Mouse (Mus musculus): ENCODE measurements around the gene Flywch1. TPM values are rescaled to one million over a fixed set of nuclear protein-coding genes. Genes with fewer than 3 reads are reported as not detected.

Flywch1 gene
- 34.0 TPM for polyA plus RNA-seq (2017; shearing (Covaris generic))

DNA sequence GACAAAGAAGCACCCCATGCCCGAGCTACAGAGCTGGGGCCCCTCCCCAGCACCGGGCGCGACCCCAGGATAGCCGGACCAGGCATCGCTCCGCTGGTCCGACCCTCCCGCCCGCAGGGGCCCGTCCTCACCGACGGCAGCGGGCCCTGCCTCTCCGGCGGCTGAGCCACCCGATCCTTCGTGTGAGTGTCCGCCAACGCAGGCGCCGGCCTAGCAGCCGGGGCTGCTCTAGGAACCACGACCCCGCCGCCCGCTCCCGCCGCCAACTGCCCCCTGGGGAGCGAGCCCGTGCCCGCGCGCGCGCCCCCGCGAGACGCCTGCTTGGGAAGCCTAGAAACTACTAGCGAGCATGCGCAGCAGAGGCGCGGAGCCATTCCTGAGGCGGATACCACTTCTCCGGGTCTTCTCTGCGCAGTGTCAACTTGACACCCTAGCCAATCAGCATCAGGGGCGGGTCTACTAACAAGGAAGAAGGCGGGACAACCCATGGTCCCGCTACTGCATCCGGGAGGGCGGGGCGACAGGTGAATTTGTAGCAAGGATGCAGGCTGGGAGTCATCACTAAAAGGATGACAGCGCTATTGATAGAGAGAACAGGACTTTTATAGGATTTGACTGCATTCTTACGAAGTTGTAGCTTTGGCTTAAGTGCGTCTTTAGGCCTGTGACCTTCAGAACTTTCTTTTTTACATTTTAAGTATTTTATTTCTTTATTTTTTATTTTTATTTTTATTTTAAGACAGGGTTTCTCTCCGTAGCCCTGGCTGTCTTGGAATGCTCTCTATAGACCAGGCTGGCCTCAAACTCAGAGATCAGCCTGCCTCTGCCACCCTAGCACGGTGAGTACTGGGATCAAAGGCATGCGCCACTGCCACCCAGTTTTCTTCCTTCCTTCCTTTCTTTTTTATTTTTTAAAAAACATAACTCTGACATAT lies at the start of gene Flywch1:
TSS of gene Flywch1 (minus strand) at position 319 of the 935 bp plus-strand sequence.

DNA sequence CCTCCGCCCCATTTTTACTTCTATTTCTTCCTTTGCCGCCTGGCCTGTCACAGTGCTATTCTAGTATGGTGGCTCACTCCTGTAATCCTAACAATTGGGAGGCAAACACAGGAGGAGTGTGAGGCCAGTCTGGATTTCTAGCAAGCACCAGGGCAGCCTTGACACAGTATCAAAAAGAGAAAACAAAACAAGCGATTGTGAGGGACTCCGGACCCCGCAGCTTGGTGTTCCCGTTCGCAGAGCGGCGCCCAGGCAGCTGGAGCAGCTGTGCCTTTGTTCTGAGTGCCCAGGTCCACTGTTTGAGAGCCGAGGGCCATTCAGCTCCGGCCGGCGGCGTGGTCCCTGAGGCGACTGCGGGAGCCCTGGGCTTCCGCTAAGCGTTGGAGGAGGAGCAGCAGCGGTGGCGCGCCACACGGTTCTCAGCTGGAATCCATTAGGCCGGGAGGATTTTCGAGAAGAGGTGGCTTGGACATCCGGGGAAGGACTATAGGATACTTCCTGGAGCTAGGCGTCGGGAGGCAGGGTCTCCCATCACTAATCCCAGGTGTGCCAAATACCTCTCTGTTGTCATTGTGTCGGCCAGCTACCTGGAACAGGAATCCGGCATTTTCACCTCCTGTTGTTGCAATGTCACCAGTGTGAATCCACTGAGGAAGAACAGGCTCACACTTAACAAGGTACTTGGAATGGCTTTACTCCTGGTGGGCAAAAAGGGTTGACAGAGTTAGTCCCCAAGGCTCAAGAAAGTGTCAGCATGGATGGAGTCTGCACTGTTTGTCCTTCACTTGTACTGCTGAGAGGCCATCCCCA lies 19.1 kb upstream of the Flywch1 start, which contains the start of gene Srrm2:
TSS of gene Srrm2 (plus strand) at position 264 of the 810 bp plus-strand sequence.

DNA sequence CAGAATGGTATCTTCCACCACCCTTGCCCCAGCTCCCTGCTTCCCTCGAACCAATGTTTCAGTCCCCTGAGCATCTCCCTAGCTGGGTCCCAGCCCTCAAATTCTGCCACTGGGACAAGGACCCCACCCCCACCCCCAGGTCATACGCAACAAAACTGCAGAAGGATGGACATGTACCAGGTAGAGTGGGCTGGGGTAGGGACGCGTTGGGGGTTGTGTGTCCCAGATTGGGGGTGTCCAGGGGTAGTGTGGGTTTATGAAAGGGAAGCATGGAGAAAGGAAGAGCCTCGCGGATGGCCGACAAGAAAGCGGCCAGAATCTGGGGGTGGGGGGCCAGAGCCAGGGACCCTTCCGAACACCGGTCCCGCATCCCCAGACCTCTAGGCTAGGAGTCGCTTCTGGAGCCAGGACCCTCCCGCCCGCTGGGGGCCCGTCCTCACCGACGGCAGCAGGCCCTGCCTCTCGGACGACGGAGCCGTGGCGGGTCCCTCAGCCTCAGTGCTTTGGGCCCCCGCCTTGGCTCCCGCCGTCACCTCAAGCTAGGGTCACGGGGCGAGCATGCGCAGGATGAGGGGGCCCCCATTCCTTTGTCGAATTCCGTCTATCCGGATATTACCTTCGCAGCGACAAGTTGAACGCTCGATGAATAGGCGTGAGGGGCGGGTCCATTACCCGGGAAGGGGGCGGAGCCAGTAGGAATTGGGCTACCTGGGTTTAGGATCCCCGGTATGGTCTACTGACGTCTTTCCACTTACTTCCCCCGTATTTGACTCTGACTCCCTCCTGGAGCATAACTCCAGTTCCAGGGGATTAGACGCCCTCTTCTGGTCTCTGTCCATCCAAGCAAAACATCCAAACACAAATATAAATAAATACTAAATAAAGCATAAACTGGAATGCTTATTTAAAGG lies 14.4 kb upstream of the Flywch1 start, which contains the start of gene Flywch2:
TSS of gene Flywch2 (minus strand) at position 521 of the 911 bp plus-strand sequence.

DNA sequence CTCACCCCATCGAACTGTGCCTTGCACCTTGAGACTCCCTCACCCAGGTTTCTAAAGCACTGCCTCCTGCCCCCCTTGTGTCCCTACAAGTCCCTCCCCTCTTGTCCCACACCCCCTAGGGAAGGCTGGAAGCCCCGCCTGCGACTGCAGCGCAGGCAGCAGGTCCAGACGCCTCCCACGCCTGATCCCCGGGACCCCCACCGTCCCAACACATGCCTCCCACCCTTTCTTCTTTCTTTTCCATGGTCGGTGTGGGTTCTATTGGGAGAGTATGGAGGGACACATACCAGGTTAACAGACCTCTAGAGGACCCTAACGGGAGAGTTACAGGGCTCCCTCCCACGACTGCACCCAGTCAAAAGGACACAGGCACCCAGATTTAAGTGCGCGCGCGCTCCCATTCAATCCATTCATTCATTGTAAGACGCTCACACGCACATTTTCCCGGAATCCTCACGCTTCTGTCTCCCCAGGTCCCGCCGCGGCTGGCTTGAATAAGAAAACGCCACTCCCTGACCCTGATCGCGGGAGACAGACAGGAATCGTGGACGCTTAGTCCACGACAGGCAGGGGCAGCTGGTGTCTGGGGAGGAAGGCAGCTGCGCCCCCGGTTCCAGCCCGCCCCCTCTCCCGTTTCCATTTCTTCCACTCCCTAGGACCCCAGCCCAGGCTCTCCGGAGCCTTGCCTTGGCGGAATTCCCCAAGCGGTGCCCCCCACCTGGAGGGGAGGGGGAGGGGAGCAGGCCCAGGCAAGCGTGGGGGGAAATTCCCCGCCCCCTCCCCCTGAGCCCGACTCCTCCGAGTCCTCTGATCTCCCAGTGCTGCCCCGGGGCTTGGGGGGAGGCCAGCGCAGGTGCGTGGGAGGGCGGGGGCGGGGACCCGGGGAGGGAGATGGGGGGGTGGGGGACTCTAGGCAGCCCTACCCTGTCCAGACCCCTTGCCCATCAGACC lies 25.8 kb downstream of the Flywch1 start, which contains the start of gene Kremen2:
TSS of gene Kremen2 (minus strand) at position 533 of the 951 bp plus-strand sequence.

DNA sequence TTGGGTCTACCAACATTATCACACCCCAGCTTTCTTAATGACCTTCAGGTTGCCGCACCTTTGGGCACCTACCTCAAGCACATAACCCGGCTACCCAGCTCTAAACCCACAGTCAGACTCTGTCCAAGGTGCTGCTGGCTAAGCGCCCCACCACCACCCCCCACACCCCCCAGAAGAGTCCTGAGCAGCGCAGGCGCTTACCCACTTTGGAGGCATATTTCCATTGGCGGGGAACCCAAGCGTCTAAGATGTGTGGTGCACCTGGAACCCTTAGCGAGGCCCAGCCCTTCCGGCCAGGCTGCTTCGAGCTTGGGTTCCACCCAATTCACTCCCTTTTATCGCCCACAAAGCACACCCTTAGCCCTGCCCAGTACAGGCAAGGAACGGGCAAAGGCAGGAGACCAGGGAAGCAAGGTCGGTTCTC lies 30.8 kb downstream of the Flywch1 start, which contains the start of gene Paqr4:
TSS of gene Paqr4 (minus strand) at position 270 of the 424 bp plus-strand sequence.

DNA sequence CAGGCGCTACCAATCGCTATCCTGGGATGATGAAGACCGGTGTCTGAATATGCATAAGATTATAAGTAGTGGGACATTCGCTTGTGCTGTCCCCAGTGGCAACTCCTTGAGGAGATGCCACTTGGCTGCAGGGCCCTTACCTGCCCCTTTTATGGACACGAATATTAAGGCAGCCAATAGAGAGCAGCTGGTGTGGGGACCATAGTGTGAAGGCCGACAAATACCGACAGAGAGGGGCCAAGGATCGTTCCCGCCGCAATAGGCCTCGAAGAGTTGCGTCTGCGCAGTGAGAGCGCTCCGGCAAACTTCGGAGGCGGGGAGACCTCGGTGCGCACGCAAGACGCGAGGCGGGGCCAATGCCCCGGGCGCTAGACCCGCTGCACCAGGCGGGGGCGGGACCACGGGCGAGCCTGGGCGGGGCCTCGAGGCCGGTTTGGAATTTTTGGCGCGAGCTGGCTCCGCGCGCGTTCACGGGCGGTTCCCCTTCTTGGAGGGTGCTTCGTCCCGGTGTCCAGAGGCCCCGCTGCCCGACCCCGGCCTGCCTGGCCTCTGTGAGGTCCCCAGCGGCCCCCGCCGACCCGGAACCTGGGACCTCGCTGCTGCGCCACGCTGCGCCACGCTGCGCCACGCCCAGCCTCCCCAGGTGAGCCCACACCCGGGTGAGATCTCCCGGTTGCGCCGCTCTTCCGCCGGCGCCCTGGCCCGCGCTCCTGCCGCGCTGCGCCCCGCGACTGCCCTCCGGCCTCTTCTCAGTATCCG lies 45.2 kb downstream of the Flywch1 start, which contains the start of gene Pkmyt1:
TSS of gene Pkmyt1 (plus strand) at position 338 of the 759 bp plus-strand sequence.

DNA sequence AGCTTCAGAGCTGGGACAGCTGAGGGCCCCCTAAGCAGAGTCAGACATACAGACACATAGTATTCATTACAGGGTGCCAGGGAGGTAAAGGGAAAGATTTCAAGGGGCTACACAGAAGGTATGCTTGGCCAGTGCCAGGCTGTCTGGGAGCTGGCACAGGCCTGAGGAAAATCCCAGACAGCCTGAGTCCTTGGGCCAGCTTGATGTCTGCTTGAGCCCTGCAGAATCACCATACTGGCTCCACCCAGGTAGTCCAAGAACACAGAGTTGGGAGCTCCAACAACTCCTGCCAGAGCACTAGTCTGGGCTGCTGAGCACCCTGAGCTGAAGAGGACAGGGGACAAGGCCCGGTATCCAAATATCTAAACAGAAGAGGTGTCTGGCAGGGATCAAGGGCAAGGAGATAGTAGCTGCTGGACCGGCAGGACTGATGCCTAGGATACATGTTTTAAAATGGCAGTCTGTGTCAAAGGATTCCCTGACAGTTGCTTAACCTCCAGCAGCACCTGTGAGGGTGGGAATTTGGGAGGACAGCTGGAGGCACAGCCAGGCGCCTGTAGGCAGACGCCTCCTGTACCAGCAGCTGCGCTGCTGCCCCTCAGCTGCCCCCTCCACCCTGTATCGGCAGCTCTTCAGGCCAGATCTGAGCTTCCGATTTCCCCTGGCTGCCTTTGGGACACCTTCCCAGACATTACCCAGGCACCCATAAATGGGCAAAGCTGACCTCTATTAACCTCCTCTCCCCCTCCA lies 48.9 kb downstream of the Flywch1 start, which contains the start of gene 1520401A03Rik:
TSS of gene 1520401A03Rik (minus strand) at position 408 of the 750 bp plus-strand sequence.

Other genes with a start within 250 kb of the Flywch1 start
- gene Zfp213, start 207.4 kb downstream of the Flywch1 start, polyA plus RNA-seq (2017; shearing (Covaris generic)): 18.8 TPM
- gene Zfp13, start 172.1 kb downstream of the Flywch1 start, polyA plus RNA-seq (2017; shearing (Covaris generic)): not detected
- gene Zscan10, start 170.7 kb downstream of the Flywch1 start, polyA plus RNA-seq (2017; shearing (Covaris generic)): 2.0 TPM
- 0.77 TPM for gene Mmp25, start 126.3 kb downstream of the Flywch1 start, polyA plus RNA-seq (2017; shearing (Covaris generic))
- not detected for gene Bicdl2, start 111.1 kb downstream of the Flywch1 start, polyA plus RNA-seq (2017; shearing (Covaris generic))
- 68.4 TPM for gene Hcfc1r1, start 98.0 kb downstream of the Flywch1 start, polyA plus RNA-seq (2017; shearing (Covaris generic))
- 33.8 TPM for gene Thoc6, start 97.7 kb downstream of the Flywch1 start, polyA plus RNA-seq (2017; shearing (Covaris generic))
- 9.2 TPM for gene Tnfrsf12a, start 94.1 kb downstream of the Flywch1 start, polyA plus RNA-seq (2017; shearing (Covaris generic))
- gene Cldn6, start 92.4 kb downstream of the Flywch1 start, polyA plus RNA-seq (2017; shearing (Covaris generic)): not detected
- not detected for gene Cldn9, start 87.6 kb downstream of the Flywch1 start, polyA plus RNA-seq (2017; shearing (Covaris generic))
- gene 1520401A03Rik, start 48.8 kb downstream of the Flywch1 start, polyA plus RNA-seq (2017; shearing (Covaris generic)): not detected
- gene Pkmyt1, start 45.3 kb downstream of the Flywch1 start, polyA plus RNA-seq (2017; shearing (Covaris generic)): 28.6 TPM
- 10.4 TPM for gene Paqr4, start 30.7 kb downstream of the Flywch1 start, polyA plus RNA-seq (2017; shearing (Covaris generic))
- 6.0 TPM for gene Kremen2, start 25.8 kb downstream of the Flywch1 start, polyA plus RNA-seq (2017; shearing (Covaris generic))
- 4.5 TPM for gene Flywch2, start 14.5 kb upstream of the Flywch1 start, polyA plus RNA-seq (2017; shearing (Covaris generic))
- gene Srrm2, start 18.9 kb upstream of the Flywch1 start, polyA plus RNA-seq (2017; shearing (Covaris generic)): 568 TPM
- 672 TPM for gene Elob, start 57.5 kb upstream of the Flywch1 start, polyA plus RNA-seq (2017; shearing (Covaris generic))
- gene Prss33, start 64.5 kb upstream of the Flywch1 start, polyA plus RNA-seq (2017; shearing (Covaris generic)): 0.39 TPM
- gene Prss32, start 72.3 kb upstream of the Flywch1 start, polyA plus RNA-seq (2017; shearing (Covaris generic)): not detected
- 6.6 TPM for gene Prss41, start 72.6 kb upstream of the Flywch1 start, polyA plus RNA-seq (2017; shearing (Covaris generic))
- not detected for gene Prss21, start 96.5 kb upstream of the Flywch1 start, polyA plus RNA-seq (2017; shearing (Covaris generic))
- not detected for gene Dcpp1, start 109.3 kb upstream of the Flywch1 start, polyA plus RNA-seq (2017; shearing (Covaris generic))
- not detected for gene Dcpp2, start 109.3 kb upstream of the Flywch1 start, polyA plus RNA-seq (2017; shearing (Covaris generic))
- gene Dcpp3, start 145.9 kb upstream of the Flywch1 start, polyA plus RNA-seq (2017; shearing (Covaris generic)): not detected
- not detected for gene Sbp, start 170.1 kb upstream of the Flywch1 start, polyA plus RNA-seq (2017; shearing (Covaris generic))
- not detected for gene Sbpl, start 183.7 kb upstream of the Flywch1 start, polyA plus RNA-seq (2017; shearing (Covaris generic))
- 0.26 TPM for gene Prss30, start 209.0 kb upstream of the Flywch1 start, polyA plus RNA-seq (2017; shearing (Covaris generic))
- gene Prss22, start 226.5 kb upstream of the Flywch1 start, polyA plus RNA-seq (2017; shearing (Covaris generic)): not detected

All from inflammation-experienced regulatory T-cells, adult 16 weeks (primary cell).